Mouse (Mus musculus) embryo, embryonic 9.5 days (tissue): ENCODE results near the gene Msh4.
"Not testable (repeated sequence)": the region's sequence is repeated elsewhere in the genome, so short reads cannot be mapped to it uniquely, and the experiment has no call there.

Experiments used
- DNase-seq: peaks from one replicate; pipeline ENCODE4 v3.0.0-alpha.2; 2017; ENCODE audit errors: extremely low spot score

The Msh4 gene

GRCm38 (mm10) chr3:153911197-153911881 is 5.4 kb upstream of the Msh4 start:
- DNase-seq, result no peak

DNA sequence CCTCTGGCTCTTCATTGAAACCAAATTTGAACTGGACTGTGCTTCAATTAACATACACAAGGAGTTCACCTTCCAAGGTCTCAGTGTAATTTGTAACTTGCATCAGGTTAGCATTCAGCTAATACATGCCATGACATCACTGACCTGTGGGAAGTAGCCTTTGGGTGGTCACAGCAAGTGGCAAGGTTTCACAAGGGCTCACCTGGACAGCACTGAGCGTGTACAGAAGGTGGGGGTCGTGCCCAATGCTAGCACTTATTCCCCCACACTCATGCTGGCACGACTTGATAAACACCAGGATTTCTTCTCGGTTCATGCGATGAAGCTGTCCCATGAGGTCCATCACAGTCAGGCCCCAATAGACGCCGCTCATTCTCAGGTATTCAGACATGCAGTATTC is 4.6 kb upstream of the Msh4 start:
- no peak for DNase-seq

DNA sequence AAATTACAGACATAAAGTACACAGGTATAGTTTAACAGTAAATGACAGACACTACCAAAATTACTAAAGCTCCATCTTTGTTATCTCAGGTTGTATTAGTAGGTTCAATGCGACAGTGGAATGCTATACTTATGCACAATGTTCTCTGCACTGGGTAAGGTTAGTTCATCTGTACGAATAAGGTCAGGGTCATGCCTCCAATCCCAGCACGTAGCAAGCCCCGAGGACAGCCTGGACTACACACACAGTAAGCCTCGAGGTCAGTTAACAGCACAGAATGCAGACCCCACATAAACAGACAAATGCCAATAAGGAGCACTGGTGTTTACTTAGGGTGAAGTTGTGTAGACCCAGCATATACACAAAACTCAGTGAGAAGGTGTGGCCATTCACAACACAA is 3.0 kb upstream of the Msh4 start:
- no peak for DNase-seq

- DNase-seq, result peak; percentile 48
Measured at GRCm38 (mm10) chr3:153905251-153906135, 445 bp downstream of the Msh4 start.

DNA sequence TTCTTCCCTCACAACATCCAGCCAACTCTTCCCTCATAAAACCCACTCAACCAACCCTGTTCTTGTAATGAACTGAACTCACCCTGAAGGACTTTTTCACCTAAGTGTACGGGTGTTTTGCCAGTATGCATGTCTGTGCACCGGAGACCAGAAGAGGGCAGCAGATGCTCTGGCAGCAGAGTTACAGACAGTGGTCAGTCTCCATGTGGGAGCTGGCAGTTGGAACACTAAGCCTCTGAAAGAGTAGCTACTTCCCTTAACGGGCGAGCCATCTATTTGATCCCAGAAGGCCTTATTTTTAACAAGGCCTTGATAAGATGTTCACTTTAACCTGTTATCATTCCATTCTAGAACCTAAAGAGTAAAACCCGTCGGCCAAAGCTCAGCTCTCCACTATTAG is 1.4 kb downstream of the Msh4 start:
- DNase-seq, result peak; percentile 54

DNA sequence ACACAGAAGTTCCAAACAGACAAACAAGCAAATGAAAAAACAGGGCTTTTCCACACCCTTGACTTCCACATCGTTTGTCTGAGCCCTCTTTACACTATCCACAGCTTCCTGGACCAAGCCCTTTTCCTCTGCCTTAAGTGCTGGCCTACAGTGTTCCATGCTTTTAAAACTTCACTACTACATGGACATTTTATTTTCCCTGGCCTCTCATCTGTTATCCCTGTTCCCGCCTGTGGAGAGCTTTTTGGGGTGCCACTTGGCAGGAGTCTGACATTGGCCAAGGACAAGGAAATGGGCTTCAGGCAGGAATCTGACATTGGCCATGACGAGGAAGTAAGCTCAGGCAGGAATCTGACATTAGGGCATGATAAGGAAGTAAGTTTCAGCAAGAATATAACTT is 3.3 kb downstream of the Msh4 start:
- DNase-seq, result no peak

- no peak for DNase-seq
Measured at GRCm38 (mm10) chr3:153901904-153902303, 4.0 kb downstream of the Msh4 start.

- DNase-seq, result no peak
Measured at GRCm38 (mm10) chr3:153897216-153897615, 8.7 kb downstream of the Msh4 start.

GRCm38 (mm10) chr3:153895454-153895853 is 10.5 kb downstream of the Msh4 start:
- DNase-seq, result no peak

- DNase-seq, result no peak
Measured at GRCm38 (mm10) chr3:153889188-153889781, 16.7 kb downstream of the Msh4 start.

GRCm38 (mm10) chr3:153888141-153888540 is 17.8 kb downstream of the Msh4 start:
- no peak for DNase-seq

GRCm38 (mm10) chr3:153886296-153886695 is 19.6 kb downstream of the Msh4 start:
- no peak for DNase-seq

- DNase-seq, result no peak
Measured at GRCm38 (mm10) chr3:153871396-153871795, 34.5 kb downstream of the Msh4 start.

GRCm38 (mm10) chr3:153867149-153868136 is 38.5 kb downstream of the Msh4 start:
- DNase-seq, result no peak

- DNase-seq, result no peak
Measured at GRCm38 (mm10) chr3:153864636-153865429, 41.1 kb downstream of the Msh4 start.

GRCm38 (mm10) chr3:153863816-153864215 is 42.1 kb downstream of the Msh4 start:
- DNase-seq, result no peak

GRCm38 (mm10) chr3:153860392-153860791 is 45.5 kb downstream of the Msh4 start:
- not testable (repeated sequence) for DNase-seq

DNA sequence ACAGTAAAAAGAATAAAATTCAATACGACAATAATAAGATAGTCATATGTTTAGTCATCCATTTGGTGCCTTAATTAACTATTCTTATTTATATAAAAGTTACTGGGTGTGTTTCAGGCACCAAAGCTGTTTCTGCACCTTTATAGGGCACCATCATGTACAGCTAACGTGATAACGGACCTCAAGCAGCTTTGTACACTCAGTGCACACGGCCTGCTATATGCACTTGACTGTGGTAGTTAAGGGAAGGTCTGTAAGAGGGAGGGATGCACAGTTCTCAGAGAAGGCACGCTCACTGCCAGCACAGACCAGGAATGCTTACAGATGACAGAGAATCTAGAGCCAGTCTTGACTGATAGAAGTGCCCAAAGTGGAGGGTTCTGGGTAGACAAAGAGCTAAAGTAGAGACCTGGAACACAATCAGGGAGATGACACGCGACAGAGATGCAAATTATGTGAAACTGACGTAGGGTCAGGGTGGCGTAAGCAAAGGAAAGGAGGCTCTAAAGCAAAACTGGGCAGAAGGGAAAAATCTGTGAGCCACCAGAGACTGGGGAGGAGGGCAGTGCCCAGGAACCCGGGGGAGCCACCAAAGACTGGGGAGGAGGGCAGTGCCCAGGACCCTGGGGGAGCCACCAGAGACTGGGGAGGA is 47.5 kb downstream of the Msh4 start:
- no peak for DNase-seq

DNA sequence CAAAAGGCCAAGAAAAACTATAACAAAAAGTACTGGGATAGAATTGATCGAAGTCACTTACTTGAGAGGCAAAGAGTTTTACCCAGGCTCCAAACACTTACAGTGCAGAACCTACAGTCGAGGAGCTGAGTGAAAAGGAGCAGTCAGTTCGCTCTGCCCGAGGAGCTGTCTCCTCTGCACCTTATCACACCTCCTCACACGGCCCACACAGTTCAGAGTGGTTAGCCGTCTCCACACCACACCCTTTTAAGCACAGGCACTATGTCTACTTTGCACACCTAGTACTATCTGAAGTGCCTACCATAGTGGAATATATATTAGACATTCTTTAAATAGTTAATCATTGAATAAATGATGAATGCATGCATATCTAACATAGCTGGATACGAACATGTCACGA is 53.7 kb downstream of the Msh4 start:
- DNase-seq, result no peak

- no peak for DNase-seq
Measured at GRCm38 (mm10) chr3:153850759-153851158, 55.2 kb downstream of the Msh4 start.
